Mouse (Mus musculus): ENCODE measurements around the gene Scn4a.
A peak's percentile ranks its signal among the peaks of the same experiment; 100 is the strongest.
"Not testable (repeated sequence)": the region's sequence is repeated elsewhere in the genome, so short reads cannot be mapped to it uniquely, and the experiment has no call there.

Scn4a gene

GRCm38 (mm10) chr11:106355382-106356128 is 2.5 kb upstream of the Scn4a start:
- no peak for DNase-seq

- DNase-seq = no peak
Measured at GRCm38 (mm10) chr11:106354181-106354580, 1.1 kb upstream of the Scn4a start.

GRCm38 (mm10) chr11:106351941-106352340 is 1.1 kb downstream of the Scn4a start:
- no peak for DNase-seq

GRCm38 (mm10) chr11:106351253-106351652 is 1.8 kb downstream of the Scn4a start:
- DNase-seq = no peak

GRCm38 (mm10) chr11:106350853-106351252 is 2.2 kb downstream of the Scn4a start:
- no peak for DNase-seq

GRCm38 (mm10) chr11:106349772-106350171 is 3.3 kb downstream of the Scn4a start:
- no peak for DNase-seq

GRCm38 (mm10) chr11:106344910-106345309 is 8.2 kb downstream of the Scn4a start:
- DNase-seq = no peak

- DNase-seq = no peak
Measured at GRCm38 (mm10) chr11:106340990-106341520, 12.0 kb downstream of the Scn4a start.

GRCm38 (mm10) chr11:106339323-106339722 is 13.8 kb downstream of the Scn4a start:
- DNase-seq = not testable (repeated sequence)

GRCm38 (mm10) chr11:106338870-106339269 is 14.2 kb downstream of the Scn4a start:
- no peak for DNase-seq

- DNase-seq = no peak
Measured at GRCm38 (mm10) chr11:106338029-106338428, 15.1 kb downstream of the Scn4a start.

GRCm38 (mm10) chr11:106334066-106334465 is 19.0 kb downstream of the Scn4a start:
- no peak for DNase-seq

- DNase-seq = no peak
Measured at GRCm38 (mm10) chr11:106332458-106332857, 20.6 kb downstream of the Scn4a start.

- peak; percentile 4 for DNase-seq
Measured at GRCm38 (mm10) chr11:106329682-106330081, 23.4 kb downstream of the Scn4a start.

- no peak for DNase-seq
Measured at GRCm38 (mm10) chr11:106329128-106329527, 24.0 kb downstream of the Scn4a start.

- DNase-seq = no peak
Measured at GRCm38 (mm10) chr11:106328521-106328920, 24.6 kb downstream of the Scn4a start.

GRCm38 (mm10) chr11:106326475-106326874 is 26.6 kb downstream of the Scn4a start:
- no peak for DNase-seq

- DNase-seq = peak; percentile 46
Measured at GRCm38 (mm10) chr11:106325566-106326206, 27.4 kb downstream of the Scn4a start.

- DNase-seq = no peak
Measured at GRCm38 (mm10) chr11:106324858-106325257, 28.2 kb downstream of the Scn4a start.

- DNase-seq = peak; percentile 20
Measured at GRCm38 (mm10) chr11:106318406-106319366, 34.4 kb downstream of the Scn4a start.

GRCm38 (mm10) chr11:106317801-106318200 is 35.3 kb downstream of the Scn4a start:
- DNase-seq = no peak

- no peak for DNase-seq
Measured at GRCm38 (mm10) chr11:106316416-106316815, 36.7 kb downstream of the Scn4a start.

GRCm38 (mm10) chr11:106314333-106314812 is 38.7 kb downstream of the Scn4a start, which contains the start of gene Cd79b:
Cd79b (minus strand) TSS chr11:106314762.
- DNase-seq = no peak

All from right cerebral cortex, adult 18-20 months (tissue).